Mouse (Mus musculus): ENCODE measurements at regions not wholly inside any gene's neighbourhood (a gene's known extent, or its start where the extent isn't known, plus 50 kb on each side); places are given as distances from the start of the nearest gene placed in this dataset.

GRCm38 (mm10) chr4:105916229-105916628 lies 126.6 kb downstream of the Gm12728 start:
- TF ChIP-seq EP300 (IDR thresholded peaks at IDR 0.05; ENCODE audit: low read depth) (no peak), CTCF (IDR thresholded peaks at IDR 0.05; ENCODE audit: low read depth) (no peak)

Data from liver, embryonic 14.5 days (tissue).